ENCODE assay signal across 20 mouse cellular contexts in the genomic region with DNA sequence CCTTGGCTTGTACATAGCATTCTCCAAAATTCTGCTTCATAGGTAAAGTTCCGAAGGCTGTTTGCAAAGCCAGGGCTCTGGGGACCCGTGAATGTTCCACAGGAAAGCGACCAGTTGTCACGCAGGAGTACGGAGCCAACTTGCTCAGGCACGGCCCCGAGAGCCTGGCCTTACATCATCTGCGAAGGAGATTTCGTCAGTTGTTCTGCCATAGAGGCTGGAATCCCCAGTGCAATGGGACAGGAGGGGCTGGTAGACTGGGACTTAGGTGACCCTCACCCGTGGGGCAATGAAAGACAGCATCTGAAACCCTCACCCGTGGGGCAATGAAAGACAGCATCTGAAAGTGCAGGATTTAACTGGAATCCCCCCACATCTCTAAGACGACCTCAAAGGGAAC.
"Had no signal": no experiment of that assay in that cellular context is flagged by ENCODE, and none has a peak within 500 bp of the region (broad histone marks: within the 10 kb centered on the region; RNA-seq: fewer than 3 reads in every experiment).

No protein-coding gene starts in this region.

- H3K4me1 ChIP-seq: kidney, embryonic 15.5 days; midbrain, embryonic 12.5 days; midbrain, embryonic 15.5 days; neural tube, embryonic 13.5 days; stomach, embryonic 15.5 days had no signal

- ATAC-seq: liver, postnatal 0 days; lung, postnatal 0 days; midbrain, embryonic 15.5 days had no signal

- H3K4me3 ChIP-seq: kidney, embryonic 15.5 days; limb, embryonic 15.5 days; midbrain, embryonic 12.5 days; midbrain, embryonic 15.5 days; neural tube, embryonic 13.5 days; stomach, embryonic 15.5 days had no signal

- H3K27ac ChIP-seq: kidney, embryonic 15.5 days; limb, embryonic 15.5 days; liver, embryonic 14.5 days; macrophage; midbrain, embryonic 12.5 days; midbrain, embryonic 15.5 days; neural tube, embryonic 13.5 days; stomach, embryonic 15.5 days had no signal

- H3K36me3 ChIP-seq: kidney, embryonic 15.5 days; limb, embryonic 15.5 days; midbrain, embryonic 12.5 days; midbrain, embryonic 15.5 days; neural tube, embryonic 13.5 days; stomach, embryonic 15.5 days had no signal

- DNase-seq: kidney, adult 8-10 months; kidney, postnatal 10 days; kidney, postnatal 36 days; layer of hippocampus, postnatal 36 days; left cerebral cortex, postnatal 4 days; liver, postnatal 0 days; lung, embryonic 14.5 days; right cerebral cortex, postnatal 25 days; spleen, adult 18-20 months; thymus, postnatal 25 days had no signal

- H3K27me3 ChIP-seq: kidney, embryonic 15.5 days; limb, embryonic 15.5 days; midbrain, embryonic 12.5 days; midbrain, embryonic 15.5 days; neural tube, embryonic 13.5 days; stomach, embryonic 15.5 days had no signal

- H3K4me2 ChIP-seq: kidney, embryonic 15.5 days; limb, embryonic 15.5 days; liver, embryonic 11.5 days; lung, embryonic 14.5 days; midbrain, embryonic 12.5 days; midbrain, embryonic 15.5 days; neural tube, embryonic 13.5 days; stomach, embryonic 15.5 days had no signal

- H3K9ac ChIP-seq: kidney, embryonic 15.5 days; limb, embryonic 15.5 days; liver, embryonic 14.5 days; liver, postnatal 0 days; lung, embryonic 14.5 days; midbrain, embryonic 12.5 days; midbrain, embryonic 15.5 days; neural tube, embryonic 13.5 days; stomach, embryonic 15.5 days had no signal

- H3K9me3 ChIP-seq: kidney, embryonic 15.5 days; limb, embryonic 15.5 days; midbrain, embryonic 12.5 days; midbrain, embryonic 15.5 days; neural tube, embryonic 13.5 days; stomach, embryonic 15.5 days had no signal
